Mouse (Mus musculus) CD8-positive naive resting alpha-beta T cell, adult 2 months (primary cell): ENCODE data around the gene Aurka.

Experiments used
- DNase-seq, 2 experiments: peaks; one replicate each; pipeline ENCODE4 v3.0.0; 2022; ENCODE audit warnings: low read depth in 2 of 2, low spot score in 2 of 2

Aurka gene

GRCm38 (mm10) chr2:172338206-172338942, 32.0 kb downstream of the Aurka start:
- DNase-seq = no peak

GRCm38 (mm10) chr2:172329179-172329578, 41.2 kb downstream of the Aurka start:
- DNase-seq = no peak

GRCm38 (mm10) chr2:172328248-172328647, 42.1 kb downstream of the Aurka start:
- no peak for DNase-seq

- no peak for DNase-seq
Measured at GRCm38 (mm10) chr2:172320878-172321277, 49.5 kb downstream of the Aurka start.

GRCm38 (mm10) chr2:172311731-172312130, 58.6 kb downstream of the Aurka start:
- no peak for DNase-seq

- DNase-seq = no peak
Measured at GRCm38 (mm10) chr2:172306544-172306943, 63.8 kb downstream of the Aurka start.
